Mouse (Mus musculus) embryonic facial prominence, embryonic 13.5 days (tissue): ENCODE measurements around the gene Dchs2. TPM values are rescaled to one million over a fixed set of nuclear protein-coding genes. Genes with fewer than 3 reads are reported as not detected.

ENCODE experiments used
- ATAC-seq: fragments of 200-750 bp; cut with Nextera tagmentation; 2 replicates; pipeline ENCODE4 v1.8.0; 2017; ENCODE audit warnings: low read depth; ENCODE audit not compliant: insufficient number of reproducible peaks, insufficient read depth, low FRiP score, low TSS enrichment
- H3K27ac ChIP-seq: fragments of 300-500 bp; sonication (generic); 2 replicates; pipeline ENCODE4 v1.5.1; 2015; ENCODE audit warnings: moderate library complexity, mild to moderate bottlenecking, inconsistent platforms
- H3K27me3 ChIP-seq: fragments of 300-500 bp; sonication (generic); 2 replicates; pipeline ENCODE4 v1.6.1; 2015; ENCODE audit warnings: mild to moderate bottlenecking, inconsistent platforms
- H3K36me3 ChIP-seq: fragments of 300-500 bp; sonication (generic); 2 replicates; pipeline ENCODE4 v1.6.1; 2015; ENCODE audit warnings: mild to moderate bottlenecking, inconsistent platforms
- H3K4me1 ChIP-seq: fragments of 300-500 bp; sonication (generic); 2 replicates; pipeline ENCODE4 v1.6.1; 2015; ENCODE audit warnings: inconsistent platforms
- H3K4me2 ChIP-seq: fragments of 300-500 bp; sonication (generic); 2 replicates; pipeline ENCODE4 v1.6.1; 2015; ENCODE audit warnings: moderate library complexity, mild to moderate bottlenecking, inconsistent platforms
- H3K4me3 ChIP-seq: fragments of 300-500 bp; sonication (generic); 2 replicates; pipeline ENCODE4 v1.5.1; 2015; ENCODE audit warnings: mild to moderate bottlenecking, inconsistent platforms
- H3K9ac ChIP-seq: fragments of 300-500 bp; sonication (generic); 2 replicates; pipeline ENCODE4 v1.6.1; 2015; ENCODE audit warnings: mild to moderate bottlenecking, inconsistent platforms
- H3K9me3 ChIP-seq: fragments of 300-500 bp; sonication (generic); 2 replicates; pipeline ENCODE4 v1.6.1; 2016; ENCODE audit warnings: inconsistent platforms
- WGBS: fragments of 180-500 bp; shearing (Covaris S2); methylation state at CpG from one replicate; pipeline ENCODE4 v1.1.7; 2015; ENCODE audit warnings: mixed read lengths; 5-methylcytosine and 5-hydroxymethylcytosine counted together
- polyA plus RNA-seq: library from polyadenylated mRNA; unstranded; fragments of >200 nt; fragmentation: Nextera tagmentation; extraction: Ambion mirVana; gene quantifications from 2 replicates; pipeline ENCODE4 v1.2.1, GENCODE M21; 2015

The Dchs2 gene
- polyA plus RNA-seq, 1 experiment from 2014 or later = 0.35 TPM

GRCm38 (mm10) chr3:83156165-83156564 lies 28.4 kb downstream of the Dchs2 start:
- Histone ChIP-seq H3K4me3 (no peak overlapping the region), H3K9ac (no peak overlapping the region), H3K27ac (no peak overlapping the region), H3K9me3 (no peaks in the 10 kb centered on the region), H3K4me1 (peaks cover 15% of the 10 kb centered on the region), H3K27me3 (no peaks in the 10 kb centered on the region), H3K4me2 (no peak overlapping the region), H3K36me3 (no peaks in the 10 kb centered on the region)
- ATAC-seq = no peak
- 53% methylated on average over 4 of the region's 4 CpGs for WGBS

- Histone ChIP-seq H3K36me3 (no peaks in the 10 kb centered on the region), H3K4me2 (no peak overlapping the region), H3K9me3 (no peaks in the 10 kb centered on the region), H3K4me1 (peaks cover 6% of the 10 kb centered on the region; the same call in 1 of the 2 replicates), H3K4me3 (no peak overlapping the region), H3K27me3 (no peaks in the 10 kb centered on the region), H3K9ac (no peak overlapping the region), H3K27ac (no peak overlapping the region)
- ATAC-seq = no peak
- 72% methylated on average over 6 of the region's 6 CpGs for WGBS
These were observed 33.9 kb downstream of the Dchs2 start for GRCm38 (mm10) chr3:83161542-83162231.

GRCm38 (mm10) chr3:83163676-83164075 lies 35.9 kb downstream of the Dchs2 start:
- H3K27ac ChIP-seq = no peak overlapping the region
- H3K9ac ChIP-seq = no peak overlapping the region
- no peaks in the 10 kb centered on the region for H3K9me3 ChIP-seq
- 85% methylated on average over 3 of the region's 3 CpGs for WGBS
- H3K4me2 ChIP-seq = no peak overlapping the region
- no peaks in the 10 kb centered on the region for H3K36me3 ChIP-seq
- ATAC-seq = no peak
- H3K4me1 ChIP-seq = 0 out of 2 replicates have a peak, but pooled peaks cover 3% of the 10 kb centered on the region
- no peaks in the 10 kb centered on the region for H3K27me3 ChIP-seq
- H3K4me3 ChIP-seq = no peak overlapping the region

DNA sequence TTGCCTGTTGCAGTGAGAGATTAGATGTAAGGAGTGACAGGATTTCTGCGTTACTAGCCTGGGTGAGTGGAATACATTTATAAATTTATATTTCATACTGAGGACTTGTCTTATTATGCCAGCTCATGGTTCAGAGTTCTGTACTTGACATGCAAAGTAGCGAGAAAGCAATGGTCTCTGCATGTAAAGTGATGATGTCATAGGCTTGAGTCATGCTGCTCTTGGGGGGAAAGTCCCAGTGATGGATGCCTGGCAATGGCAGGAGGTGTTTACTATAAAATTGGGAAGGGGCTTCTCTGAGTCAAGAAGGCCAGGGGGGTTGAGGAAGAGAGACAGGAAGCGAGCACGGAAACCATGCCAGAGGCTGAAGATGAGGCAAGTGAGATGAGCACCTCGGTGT lies 57.8 kb downstream of the Dchs2 start:
- Histone ChIP-seq H3K9me3 (no peaks in the 10 kb centered on the region), H3K9ac (no peak overlapping the region), H3K27ac (no peak overlapping the region), H3K4me3 (no peak overlapping the region), H3K36me3 (no peaks in the 10 kb centered on the region), H3K4me2 (no peak overlapping the region), H3K4me1 (no peaks in the 10 kb centered on the region), H3K27me3 (no peaks in the 10 kb centered on the region)
- WGBS = 92% methylated on average over 5 of the region's 5 CpGs
- ATAC-seq = no peak

DNA sequence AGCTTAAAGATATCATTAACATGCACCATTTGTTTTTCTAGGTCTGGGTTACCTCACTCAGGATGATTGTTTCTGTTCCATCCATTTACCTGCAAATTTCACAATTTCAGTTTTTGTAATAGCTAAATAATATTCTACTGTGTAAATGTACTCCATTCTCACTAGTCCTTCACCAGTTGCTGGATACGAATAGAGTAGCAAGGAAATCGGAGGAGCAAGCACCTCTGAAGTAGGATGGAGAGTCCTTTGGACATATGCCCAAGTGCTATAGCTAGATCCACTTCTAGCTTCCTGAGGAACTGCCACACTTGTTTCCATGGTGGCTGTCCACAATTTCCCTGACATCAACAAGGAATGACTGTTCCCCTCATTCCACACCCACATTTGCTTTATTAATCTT lies 63.5 kb downstream of the Dchs2 start:
- H3K27ac ChIP-seq = no peak overlapping the region
- no peak overlapping the region for H3K9ac ChIP-seq
- no peaks in the 10 kb centered on the region for H3K27me3 ChIP-seq
- no peaks in the 10 kb centered on the region for H3K36me3 ChIP-seq
- H3K4me1 ChIP-seq = no peaks in the 10 kb centered on the region
- no peak for ATAC-seq
- H3K9me3 ChIP-seq = no peaks in the 10 kb centered on the region
- H3K4me2 ChIP-seq = no peak overlapping the region
- WGBS = 89% methylated on average over 2 of the region's 2 CpGs
- H3K4me3 ChIP-seq = no peak overlapping the region

DNA sequence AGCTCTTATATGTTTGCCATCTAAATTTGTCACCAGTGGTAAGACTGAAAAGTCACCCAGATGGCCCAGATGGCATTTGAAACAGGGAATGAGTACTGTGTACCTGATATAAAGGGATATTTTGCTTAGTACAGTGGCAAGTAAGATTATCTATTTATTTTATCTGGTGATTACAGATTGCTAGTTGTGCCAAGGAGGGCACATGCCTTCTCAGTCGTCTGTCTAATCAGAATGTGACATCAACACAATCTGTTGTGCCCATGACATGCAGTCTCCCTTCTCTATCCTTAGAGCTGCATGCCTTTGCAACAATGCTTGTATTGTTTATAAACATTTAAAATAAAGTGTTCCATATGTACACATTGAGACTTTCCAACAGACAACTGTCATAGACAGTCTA lies 64.7 kb downstream of the Dchs2 start:
- Histone ChIP-seq H3K27ac (no peak overlapping the region), H3K9ac (no peak overlapping the region), H3K4me2 (no peak overlapping the region), H3K27me3 (no peaks in the 10 kb centered on the region), H3K4me3 (no peak overlapping the region), H3K4me1 (no peaks in the 10 kb centered on the region), H3K9me3 (no peaks in the 10 kb centered on the region), H3K36me3 (no peaks in the 10 kb centered on the region)
- 31% methylated on average over 1 of the region's 1 CpGs for WGBS
- ATAC-seq = no peak

DNA sequence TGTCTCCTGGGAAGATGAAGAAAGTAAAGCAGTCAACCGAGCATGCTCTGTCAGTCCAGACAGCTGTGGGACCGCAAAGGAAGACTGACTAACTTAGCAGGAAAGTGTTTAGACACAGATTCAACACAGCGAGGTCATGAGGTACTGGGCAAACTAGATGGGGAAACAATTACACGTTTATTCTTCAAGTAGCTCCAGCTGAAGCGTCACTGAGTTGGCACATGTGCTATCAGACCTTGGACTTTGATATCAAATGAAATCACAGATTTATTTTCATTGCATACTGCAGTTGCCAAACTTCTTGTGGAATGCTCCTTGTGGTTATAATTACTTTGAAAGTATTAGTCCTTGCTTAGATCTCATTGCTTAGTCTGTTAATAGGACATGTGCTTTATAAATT lies 67.2 kb downstream of the Dchs2 start:
- H3K27ac ChIP-seq = no peak overlapping the region
- peaks cover 2% of the 10 kb centered on the region; the same call in 1 of the 2 replicates for H3K4me1 ChIP-seq
- no peak overlapping the region for H3K4me3 ChIP-seq
- no peaks in the 10 kb centered on the region for H3K36me3 ChIP-seq
- ATAC-seq = no peak
- H3K27me3 ChIP-seq = no peaks in the 10 kb centered on the region
- H3K9me3 ChIP-seq = no peaks in the 10 kb centered on the region
- H3K4me2 ChIP-seq = no peak overlapping the region
- H3K9ac ChIP-seq = no peak overlapping the region
- WGBS = 66% methylated on average over 5 of the region's 5 CpGs

DNA sequence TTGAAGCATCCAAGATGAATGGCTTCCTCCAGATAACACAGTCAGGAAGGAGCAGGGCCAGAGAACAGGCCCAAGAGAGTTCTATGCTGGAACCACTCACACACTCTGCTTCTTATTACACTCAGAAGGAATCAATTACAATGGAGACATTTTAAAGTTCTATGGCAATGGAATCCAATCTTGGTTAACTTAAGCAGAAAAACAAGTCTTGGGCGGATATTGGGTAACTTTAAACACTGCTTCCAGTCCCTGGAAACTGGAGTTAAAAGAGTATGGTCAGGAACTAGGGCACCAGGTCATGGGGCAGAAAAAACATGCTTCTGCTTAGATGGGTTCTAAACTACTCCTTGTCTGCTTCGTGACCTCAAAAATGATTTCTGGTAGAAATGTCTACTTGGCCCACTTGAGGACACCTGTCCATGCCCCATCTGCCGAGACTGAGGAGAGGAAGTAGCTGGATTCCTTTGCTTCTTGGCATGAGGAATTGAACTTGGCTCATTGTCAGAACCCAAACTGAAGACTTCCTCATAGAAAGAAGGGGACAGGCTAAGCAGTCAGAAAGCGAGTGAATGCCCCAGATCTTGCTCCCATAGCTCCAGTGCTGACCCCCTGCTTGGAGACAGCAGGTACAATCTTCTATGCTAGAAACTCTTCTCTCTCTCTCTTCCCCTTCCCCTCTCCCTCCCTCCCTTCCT lies 73.7 kb downstream of the Dchs2 start:
- Histone ChIP-seq H3K9me3 (no peaks in the 10 kb centered on the region), H3K9ac (no peak overlapping the region), H3K36me3 (no peaks in the 10 kb centered on the region), H3K4me1 (peaks cover 16% of the 10 kb centered on the region), H3K4me3 (no peak overlapping the region), H3K27ac (no peak overlapping the region), H3K4me2 (no peak overlapping the region), H3K27me3 (no peaks in the 10 kb centered on the region)
- ATAC-seq = no peak
- WGBS = 35% methylated on average over 4 of the region's 4 CpGs

- H3K36me3 ChIP-seq = no peaks in the 10 kb centered on the region
- no peak overlapping the region for H3K4me3 ChIP-seq
- 51% methylated on average over 8 of the region's 8 CpGs for WGBS
- no peak overlapping the region for H3K27ac ChIP-seq
- H3K9ac ChIP-seq = no peak overlapping the region
- no peak overlapping the region for H3K4me2 ChIP-seq
- no peak for ATAC-seq
- H3K4me1 ChIP-seq = peaks cover 15% of the 10 kb centered on the region
- no peaks in the 10 kb centered on the region for H3K27me3 ChIP-seq
- no peaks in the 10 kb centered on the region for H3K9me3 ChIP-seq
These were observed 77.4 kb downstream of the Dchs2 start for GRCm38 (mm10) chr3:83205073-83205668.

DNA sequence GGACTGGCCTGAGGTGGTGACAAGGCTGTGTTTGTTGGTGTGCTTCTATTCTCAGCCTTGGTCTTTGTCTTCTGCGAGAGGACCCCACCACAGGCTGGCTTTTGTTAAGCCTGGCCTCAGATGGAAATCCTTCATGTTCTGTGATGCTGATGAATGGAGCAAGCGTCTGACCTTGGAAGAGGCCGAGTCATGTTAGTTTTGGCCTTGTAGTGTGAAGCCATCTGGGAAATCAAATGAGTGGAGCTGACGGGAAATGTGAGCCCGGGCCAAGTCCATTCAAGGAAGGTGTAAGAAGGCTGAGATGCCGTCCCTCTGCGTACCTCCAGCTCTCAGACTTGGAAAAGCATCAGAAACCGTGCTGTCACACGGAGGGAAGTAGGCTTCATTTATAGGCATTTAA lies 81.9 kb downstream of the Dchs2 start:
- Histone ChIP-seq H3K4me3 (no peak overlapping the region), H3K4me1 (peaks cover 25% of the 10 kb centered on the region), H3K27me3 (no peaks in the 10 kb centered on the region), H3K4me2 (no peak overlapping the region), H3K36me3 (no peaks in the 10 kb centered on the region), H3K9ac (no peak overlapping the region), H3K27ac (no peak overlapping the region), H3K9me3 (no peaks in the 10 kb centered on the region)
- no peak for ATAC-seq
- 76% methylated on average over 9 of the region's 9 CpGs for WGBS

- 44% methylated on average over 4 of the region's 4 CpGs for WGBS
- no peak for ATAC-seq
These were observed 82.5 kb downstream of the Dchs2 start for GRCm38 (mm10) chr3:83210210-83210609.

DNA sequence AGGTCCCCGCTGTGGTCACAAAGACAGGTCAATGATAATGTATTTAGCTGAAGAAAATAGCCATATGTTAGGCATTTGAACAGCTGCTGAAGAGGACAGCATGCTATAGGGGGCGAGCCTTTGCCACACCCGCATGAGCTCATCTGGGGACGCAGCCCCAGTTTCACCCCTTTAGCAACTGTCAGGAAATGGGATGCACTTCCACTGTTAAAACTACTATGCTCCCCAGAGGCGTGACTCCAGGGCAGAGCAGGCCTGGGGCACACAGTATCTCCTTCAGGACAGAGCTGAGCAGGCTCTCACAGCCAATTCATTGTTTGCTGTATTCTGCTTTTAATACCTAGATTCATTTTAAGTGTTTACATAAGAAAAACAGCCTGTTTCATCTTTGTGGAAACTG lies 84.2 kb downstream of the Dchs2 start:
- no peaks in the 10 kb centered on the region for H3K27me3 ChIP-seq
- 53% methylated on average over 5 of the region's 5 CpGs for WGBS
- no peaks in the 10 kb centered on the region for H3K9me3 ChIP-seq
- H3K9ac ChIP-seq = no peak overlapping the region
- no peak overlapping the region for H3K27ac ChIP-seq
- ATAC-seq = no peak
- H3K4me3 ChIP-seq = no peak overlapping the region
- H3K4me2 ChIP-seq = no peak overlapping the region
- peaks cover 22% of the 10 kb centered on the region for H3K4me1 ChIP-seq
- no peaks in the 10 kb centered on the region for H3K36me3 ChIP-seq

More at GRCm38 (mm10) chr3:83210210-83210609, 82.5 kb downstream of the Dchs2 start:
- H3K36me3 ChIP-seq = no peaks in the 10 kb centered on the region
- H3K27ac ChIP-seq = no peak overlapping the region
- H3K9ac ChIP-seq = no peak overlapping the region
- no peaks in the 10 kb centered on the region for H3K9me3 ChIP-seq
- H3K4me2 ChIP-seq = no peak overlapping the region
- no peak overlapping the region for H3K4me3 ChIP-seq
- peaks cover 24% of the 10 kb centered on the region for H3K4me1 ChIP-seq
- no peaks in the 10 kb centered on the region for H3K27me3 ChIP-seq
